Mouse (Mus musculus) C2C12 (cell line): ENCODE data around the gene C1ql3. TPM values are rescaled to one million over a fixed set of nuclear protein-coding genes. Genes with fewer than 3 reads are reported as not detected.

ENCODE experiments used
- H3K27me3 ChIP-seq: one replicate; pipeline ENCODE4 v1.6.1; 2011; ENCODE audit not compliant: control insufficient read depth, insufficient read depth, insufficient read length
- H3K36me3 ChIP-seq: one replicate; pipeline ENCODE4 v1.6.1; 2011; ENCODE audit not compliant: control insufficient read depth, insufficient read depth
- H3K4me3 ChIP-seq: one replicate; pipeline ENCODE4 v1.5.1; 2011; ENCODE audit warnings: mild to moderate bottlenecking, control low read depth; ENCODE audit not compliant: poor library complexity, insufficient read depth, severe bottlenecking
- H3K79me2 ChIP-seq: one replicate; pipeline ENCODE4 v1.6.1; 2011; ENCODE audit not compliant: control insufficient read depth, insufficient read depth
- H3K79me3 ChIP-seq: one replicate; pipeline ENCODE4 v1.6.1; 2011; ENCODE audit warnings: low read depth, control low read depth
- H3ac ChIP-seq: one replicate; pipeline ENCODE3; 2011; ENCODE audit warnings: low read depth; ENCODE audit not compliant: control insufficient read depth, insufficient read length
- CEBPB ChIP-seq: IDR thresholded peaks from one replicate; pipeline ENCODE4 v1.6.1; 2011; ENCODE audit warnings: low read depth, mild to moderate bottlenecking, control low read depth, moderate library complexity
- CTCF ChIP-seq: IDR thresholded peaks from one replicate; pipeline ENCODE4 v1.5.1; 2011; ENCODE audit not compliant: control insufficient read depth, insufficient read depth, insufficient read length
- FOSL1 ChIP-seq: IDR thresholded peaks from one replicate; pipeline ENCODE4 v1.8.0; 2011; ENCODE audit warnings: mild to moderate bottlenecking, low read length; ENCODE audit not compliant: poor library complexity, insufficient read depth, severe bottlenecking
- MAX ChIP-seq: IDR thresholded peaks from one replicate; pipeline ENCODE4 v1.6.1; 2011; ENCODE audit warnings: mild to moderate bottlenecking, control low read depth
- MYOD1 ChIP-seq: IDR thresholded peaks from one replicate; pipeline ENCODE4 v1.6.1; 2011; ENCODE audit warnings: low read depth; ENCODE audit not compliant: control insufficient read depth, insufficient read length
- MYOG ChIP-seq: IDR thresholded peaks from one replicate; pipeline ENCODE4 v1.6.1; 2011; ENCODE audit not compliant: control insufficient read depth, insufficient read length; ENCODE audit errors: extremely low read depth
- USF1 ChIP-seq: IDR thresholded peaks from one replicate; pipeline ENCODE4 v1.6.1; 2011; ENCODE audit warnings: low read depth, mild to moderate bottlenecking, control low read depth, moderate library complexity
- polyA plus RNA-seq: library from polyadenylated mRNA; unstranded; fragments of >200 nt; fragmentation: generic; extraction: Trizol; gene quantifications from one replicate; pipeline ENCODE4 v1.2.1, GENCODE M21; 2012; ENCODE audit warnings: missing spikeins

The C1ql3 gene
- polyA plus RNA-seq, 1 experiment = not detected

GRCm38 (mm10) chr2:13009261-13009972 is 2.2 kb downstream of the C1ql3 start:
- H3K4me3 ChIP-seq = no peak overlapping the region
- H3K27me3 ChIP-seq = peaks cover 23% of the 10 kb centered on the region
- TF ChIP-seq MYOD1 = no peak
- no peak for TF ChIP-seq MAX
- no peak for TF ChIP-seq MYOG
- no peak for TF ChIP-seq FOSL1
- no peak for TF ChIP-seq CTCF
- TF ChIP-seq USF1 = no peak
- TF ChIP-seq CEBPB = no peak
- no peaks in the 10 kb centered on the region for H3K79me2 ChIP-seq
- no peaks in the 10 kb centered on the region for H3K36me3 ChIP-seq
- H3K79me3 ChIP-seq = no peaks in the 10 kb centered on the region
- no peak overlapping the region for H3ac ChIP-seq

- TF ChIP-seq USF1 (no peak), MYOG (no peak), MYOD1 (no peak), CTCF (no peak), FOSL1 (no peak), MAX (no peak), CEBPB (no peak)
- H3K27me3 ChIP-seq = peaks cover 23% of the 10 kb centered on the region
- H3K79me2 ChIP-seq = no peaks in the 10 kb centered on the region
- H3ac ChIP-seq = no peak overlapping the region
- no peak overlapping the region for H3K4me3 ChIP-seq
- H3K36me3 ChIP-seq = no peaks in the 10 kb centered on the region
- no peaks in the 10 kb centered on the region for H3K79me3 ChIP-seq
These were observed 3.2 kb downstream of the C1ql3 start for GRCm38 (mm10) chr2:13008433-13008832.

GRCm38 (mm10) chr2:13000026-13000425 is 11.6 kb downstream of the C1ql3 start:
- Histone ChIP-seq H3K27me3 (no peaks in the 10 kb centered on the region), H3K4me3 (no peak overlapping the region), H3K79me2 (no peaks in the 10 kb centered on the region), H3K79me3 (no peaks in the 10 kb centered on the region), H3K36me3 (no peaks in the 10 kb centered on the region), H3ac (no peak overlapping the region)
- TF ChIP-seq FOSL1 (no peak), MAX (no peak), CEBPB (no peak), MYOG (no peak), MYOD1 (no peak), CTCF (no peak), USF1 (no peak)

GRCm38 (mm10) chr2:12984901-12985732 is 26.5 kb downstream of the C1ql3 start:
- H3K4me3 ChIP-seq = no peak overlapping the region
- no peak overlapping the region for H3ac ChIP-seq
- H3K79me3 ChIP-seq = no peaks in the 10 kb centered on the region
- no peaks in the 10 kb centered on the region for H3K27me3 ChIP-seq
- TF ChIP-seq MAX (no peak), CEBPB (no peak)
- no peaks in the 10 kb centered on the region for H3K79me2 ChIP-seq
- H3K36me3 ChIP-seq = no peaks in the 10 kb centered on the region

GRCm38 (mm10) chr2:12978771-12979170 is 32.8 kb downstream of the C1ql3 start:
- Histone ChIP-seq H3ac (no peak overlapping the region), H3K79me2 (no peaks in the 10 kb centered on the region), H3K36me3 (no peaks in the 10 kb centered on the region), H3K79me3 (no peaks in the 10 kb centered on the region), H3K4me3 (no peak overlapping the region), H3K27me3 (no peaks in the 10 kb centered on the region)
- TF ChIP-seq MYOD1 (no peak), MYOG (no peak), CEBPB (no peak), MAX (no peak), FOSL1 (no peak), USF1 (no peak), CTCF (no peak)

- no peak overlapping the region for H3K4me3 ChIP-seq
- no peaks in the 10 kb centered on the region for H3K27me3 ChIP-seq
- H3K36me3 ChIP-seq = no peaks in the 10 kb centered on the region
- no peaks in the 10 kb centered on the region for H3K79me3 ChIP-seq
- H3K79me2 ChIP-seq = no peaks in the 10 kb centered on the region
- H3ac ChIP-seq = no peak overlapping the region
- TF ChIP-seq CTCF (no peak), FOSL1 (no peak), MAX (no peak), MYOD1 (no peak)
These were observed 34.2 kb downstream of the C1ql3 start for GRCm38 (mm10) chr2:12977367-12977766.
